ENCODE assay signal across 8 mouse cellular contexts in genomic region chr12:85350407-85351232, GRCm38 (mm10). TPM values are rescaled to one million over a fixed set of nuclear protein-coding genes. Genes with fewer than 3 reads are reported as not detected.
DNase-seq lines count a peak whose midpoint lies in the region; ATAC-seq and TF ChIP-seq lines count a peak whose summit lies in the region.

No protein-coding gene starts in this region.

- H3K4me1 ChIP-seq in heart, embryonic 11.5 days (ENCODE audit: control insufficient read depth, insufficient read depth, low read length), result peaks cover 5% of the 10 kb centered on the region; the same call in 1 of the 2 replicates

- H3K27me3 ChIP-seq in heart, embryonic 11.5 days (ENCODE audit: control insufficient read depth, insufficient read depth, low read length), result no peaks in the 10 kb centered on the region

- no peaks in the 10 kb centered on the region for H3K9me3 ChIP-seq in heart, embryonic 11.5 days (replicated peaks; ENCODE audit: control insufficient read depth, low read length)

- no peak overlapping the region for H3K9ac ChIP-seq in heart, embryonic 11.5 days (ENCODE audit: low read depth, low read length)

- peaks cover 7% of the 10 kb centered on the region; the same call in 1 of the 2 replicates for H3K36me3 ChIP-seq in heart, embryonic 11.5 days (ENCODE audit: control insufficient read depth, insufficient read depth, low read length)

- no peak for ATAC-seq in heart, embryonic 11.5 days (replicated peaks; ENCODE audit: insufficient number of reproducible peaks, low FRiP score, low TSS enrichment)
- no peak for ATAC-seq in megakaryocyte progenitor cell, adult 5-6 weeks (replicated peaks; ENCODE audit: poor library complexity)

- no peak overlapping the region for H3K4me2 ChIP-seq in heart, embryonic 11.5 days

- H3K27ac ChIP-seq in gastrocnemius, adult 2 months, result peak overlapping the region; percentile 82
- H3K27ac ChIP-seq in heart, embryonic 11.5 days (ENCODE audit: low read depth, low read length), result peak overlapping the region; percentile 51; the same call in 1 of the 2 replicates

- H3K4me3 ChIP-seq in gastrocnemius, adult 2 months, result peak overlapping the region; percentile 48
- no peak overlapping the region for H3K4me3 ChIP-seq in heart, embryonic 11.5 days (ENCODE audit: low read depth, low read length)

- WGBS in heart, embryonic 11.5 days (ENCODE audit: insufficient replicate concordance), result 67% methylated on average over 10 of the region's 10 CpGs

- intact Hi-C loops in gastrocnemius, adult 2 months (cut with DNase I), result no loop called here

- TF ChIP-seq CTCF in gastrocnemius, adult 2 months (IDR thresholded peaks at IDR 0.05), result no peak

- DNase-seq in gastrocnemius, adult 2 months, result peak; percentile 34
- no peak for DNase-seq in gastrocnemius, adult 8-10 months (ENCODE audit: low spot score in 2 of 2)
- DNase-seq in brain, adult 2 months (ENCODE audit: low read depth, low spot score), result peak; percentile 94
- DNase-seq in left cerebral cortex, adult 11 months (ENCODE audit: low spot score), result peak; percentile 70
- peak; percentile 79 to 87 for DNase-seq in right cerebral cortex, postnatal 10 days (ENCODE audit: low spot score in 2 of 2)
- no peak for DNase-seq in adrenal gland, postnatal 14 days

RNA-seq across cellular contexts. Expression of gene Nek9, which starts 11.5 kb away (rescaled TPM):
- 100 to 1,000 TPM in 1 of 2 experiments, 10 to 100 TPM in 1; 99.2 to 131 TPM for total RNA-seq in gastrocnemius, adult 2 months (2021)
- 100 to 1,000 TPM; 114 to 164 (median 126) TPM for total RNA-seq in gastrocnemius, adult 8-10 months (2022)
- 10.5 and 15.6 TPM in 2 replicates for polyA plus RNA-seq in heart, embryonic 11.5 days (2014; fragmentation: Nextera tagmentation; extraction: Ambion mirVana)
- 65.7 and 66.2 TPM in 2 replicates for total RNA-seq in adrenal gland, postnatal 14 days (2021)
- 34.0 and 36.1 TPM in 2 replicates for total RNA-seq in megakaryocyte progenitor cell, adult 5-6 weeks (2015)
- 20.4 and 23.6 TPM in 2 replicates for total RNA-seq in megakaryocyte progenitor cell, adult 5-6 weeks (2017)

RNA-seq across cellular contexts. Expression of gene Tmed10, which starts 24.0 kb away (rescaled TPM):
- 100 to 1,000 TPM; 112 to 123 TPM for total RNA-seq in gastrocnemius, adult 2 months (2021)
- 100 to 1,000 TPM; 108 to 122 (median 116) TPM for total RNA-seq in gastrocnemius, adult 8-10 months (2022)
- 330 and 334 TPM in 2 replicates for polyA plus RNA-seq in heart, embryonic 11.5 days (2014; fragmentation: Nextera tagmentation; extraction: Ambion mirVana)
- total RNA-seq in adrenal gland, postnatal 14 days (2021), result 236 and 243 TPM in 2 replicates
- total RNA-seq in megakaryocyte progenitor cell, adult 5-6 weeks (2015), result 327 and 328 TPM in 2 replicates
- 142 and 176 TPM in 2 replicates for total RNA-seq in megakaryocyte progenitor cell, adult 5-6 weeks (2017)

Comparison
In these comparisons a context has a peak if more than half of its experiments do, and no peak if none do; other contexts are left out.
1. DNase-seq: peak in gastrocnemius, adult 2 months (single experiment), brain, adult 2 months (single experiment), left cerebral cortex, adult 11 months (single experiment) and right cerebral cortex, postnatal 10 days (2 of 2); none in gastrocnemius, adult 8-10 months (0 of 2) and adrenal gland, postnatal 14 days (single experiment).